ENCODE assay signal across 11 mouse cellular contexts in the genomic region with DNA sequence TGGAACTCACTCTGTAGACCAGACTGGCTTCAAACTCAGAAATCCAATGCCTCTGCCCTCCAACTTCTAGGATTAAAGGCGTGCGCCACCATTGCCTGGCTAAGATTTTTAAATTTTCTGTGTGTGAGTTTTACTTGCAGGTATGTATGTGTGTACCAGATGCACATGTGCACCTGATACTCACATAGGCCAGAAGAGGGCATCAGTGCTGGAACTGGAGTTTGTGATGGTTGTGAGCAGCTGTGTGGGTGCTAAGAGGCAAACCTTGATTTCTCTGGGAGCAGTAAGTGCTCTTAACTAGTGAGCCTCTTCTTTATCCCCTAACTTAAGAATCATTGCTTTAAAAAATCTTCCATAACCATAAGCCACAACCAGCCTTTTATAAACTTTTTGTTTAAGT. TPM values are rescaled to one million over a fixed set of nuclear protein-coding genes. Genes with fewer than 3 reads are reported as not detected.
A peak's percentile ranks its signal among the peaks of the same experiment; 100 is the strongest.
DNase-seq lines count a peak whose midpoint lies in the region; TF ChIP-seq lines count a peak whose summit lies in the region.
"Had no signal": no experiment of that assay in that cellular context is flagged by ENCODE, and none has a peak within 500 bp of the region (broad histone marks: within the 10 kb centered on the region; RNA-seq: fewer than 3 reads in every experiment).

No protein-coding gene starts in this region.

- no peaks in the 10 kb centered on the region for H3K4me1 ChIP-seq in lung, adult 2 months (ENCODE audit: control insufficient read depth, insufficient read depth, low read length)
- peaks cover 0 to 8% of the 10 kb centered on the region in 2 experiments; a peak in 1 of 4 replicates for H3K4me1 ChIP-seq in CH12.LX (ENCODE audit: control insufficient read depth in 1 of 2, insufficient read depth in 2 of 2)
- H3K4me1 ChIP-seq in bone marrow, adult 2 months (ENCODE audit: control insufficient read depth, insufficient read depth, low read length), result no peaks in the 10 kb centered on the region
- H3K4me1 ChIP-seq: embryonic facial prominence, embryonic 10.5 days; neural tube, embryonic 12.5 days had no signal

- H3K9ac ChIP-seq in CH12.LX (ENCODE audit: insufficient read depth, low read depth), result no peak overlapping the region
- H3K9ac ChIP-seq: neural tube, embryonic 12.5 days had no signal

- no peak for DNase-seq in lung, adult 2 months
- DNase-seq in lung, postnatal 25 days (ENCODE audit: low spot score), result no peak
- DNase-seq in CH12.LX (ENCODE audit: extremely low read depth), result peak; percentile 29
- peak; percentile 29 for DNase-seq in thymus, postnatal 0 days (ENCODE audit: low spot score)
- no peak for DNase-seq in spleen, postnatal 14 days (ENCODE audit: low spot score in 2 of 2)
- DNase-seq in gastrocnemius, adult 8-10 months (ENCODE audit: low spot score in 2 of 2), result no peak
- DNase-seq: kidney, adult 9 months; lung, postnatal 4 days had no signal

- WGBS in lung, adult 2 months, result 100% methylated on average over 2 of the region's 2 CpGs
- WGBS in bone marrow, adult 2 months, result 92% methylated on average over 2 of the region's 2 CpGs

- H3K4me3 ChIP-seq in lung, adult 2 months (replicated peaks; ENCODE audit: extremely low read depth, low read depth, low read length), result no peak overlapping the region
- no peak overlapping the region for H3K4me3 ChIP-seq in CH12.LX (replicated peaks in 1 of 3; ENCODE audit: low read depth in 2 of 3, low read length in 2 of 3, poor library complexity in 1 of 3)
- no peak overlapping the region for H3K4me3 ChIP-seq in bone marrow, adult 2 months (replicated peaks; ENCODE audit: control insufficient read depth, low read depth, low read length)
- H3K4me3 ChIP-seq: embryonic facial prominence, embryonic 10.5 days; neural tube, embryonic 12.5 days had no signal

- peaks cover 11% of the 10 kb centered on the region for H3K79me2 ChIP-seq in CH12.LX (replicated peaks; ENCODE audit: control insufficient read depth, extremely low read depth, insufficient read depth, poor library complexity, severe bottlenecking)

- H3K4me2 ChIP-seq in CH12.LX (ENCODE audit: insufficient read depth, low read depth, poor library complexity, severe bottlenecking), result no peak overlapping the region
- H3K4me2 ChIP-seq: neural tube, embryonic 12.5 days had no signal

- no peak for TF ChIP-seq POLR2A in lung, adult 2 months (IDR thresholded peaks at IDR 0.05; ENCODE audit: borderline replicate concordance, extremely low read depth, low read depth, low read length)
- TF ChIP-seq POLR2A in CH12.LX (IDR thresholded peaks at IDR 0.05; ENCODE audit: low read depth, low read length), result no peak
- TF ChIP-seq POLR2A in bone marrow, adult 2 months (IDR thresholded peaks at IDR 0.05; ENCODE audit: borderline replicate concordance, control insufficient read depth, low read depth, low read length), result no peak

- TF ChIP-seq CTCF in lung, adult 2 months (IDR thresholded peaks at IDR 0.05; ENCODE audit: insufficient read depth, low read length), result 0 out of 2 replicates have a peak, but pooled peaks have one; percentile 8
- peak in 1 of 2 experiments; percentile 36; a peak in 1 of 4 replicates for TF ChIP-seq CTCF in CH12.LX (conservative IDR thresholded peaks at IDR 0.05 in 1 of 2, IDR thresholded peaks at IDR 0.05 in 1 of 2; ENCODE audit: low read depth in 2 of 2, low read length in 2 of 2)
- peak; percentile 14; the same call in 1 of the 2 replicates for TF ChIP-seq CTCF in bone marrow, adult 2 months (IDR thresholded peaks at IDR 0.05; ENCODE audit: control insufficient read depth, insufficient read depth, low read length)

- no peaks in the 10 kb centered on the region for H3K27me3 ChIP-seq in CH12.LX (replicated peaks)
- H3K27me3 ChIP-seq: neural tube, embryonic 12.5 days had no signal

- peaks cover 0 to 22% of the 10 kb centered on the region in 2 experiments for H3K36me3 ChIP-seq in CH12.LX (replicated peaks in 1 of 2; ENCODE audit: control insufficient read depth in 1 of 2, insufficient read depth in 1 of 2, low read length in 1 of 2)

- in situ Hi-C loops in CH12.LX (cut with MboI; ENCODE audit: low pct_ligation_motif_present, low pct_unique_long_range_greater_than_20kb, low sequenced_read_pairs), result loop anchor here (10.0 kb wide), 1 partner anchor 59 kb away; no protein-coding TSS in a partner anchor

- H3K9me3 ChIP-seq in CH12.LX (replicated peaks; ENCODE audit: low read length), result no peaks in the 10 kb centered on the region
- H3K9me3 ChIP-seq: embryonic facial prominence, embryonic 10.5 days; neural tube, embryonic 12.5 days had no signal

- TF ChIP-seq RAD21 in CH12.LX (IDR thresholded peaks at IDR 0.05; ENCODE audit: low read depth, low read length), result no peak; the same call in 1 of the 2 replicates

- dilution Hi-C loops in CH12.LX (cut with MboI; ENCODE audit: extremely low pct_ligation_motif_present, extremely low pct_unique_long_range_greater_than_20kb, low sequenced_read_pairs), result no loop called here

- TF ChIP-seq EP300 in CH12.LX (IDR thresholded peaks at IDR 0.05; ENCODE audit: low read length), result no peak

- H3K27ac ChIP-seq in CH12.LX (ENCODE audit: insufficient read depth, low read depth), result no peak overlapping the region
- no peak overlapping the region for H3K27ac ChIP-seq in bone marrow, adult 2 months (ENCODE audit: control insufficient read depth, insufficient read depth, low read depth, low read length, poor library complexity)
- H3K27ac ChIP-seq: embryonic facial prominence, embryonic 10.5 days; neural tube, embryonic 12.5 days had no signal

TF ChIP-seq in CH12.LX, 34 proteins besides CTCF, POLR2A, EP300 and RAD21:
- TF ChIP-seq MAX (IDR thresholded peaks at IDR 0.05; ENCODE audit: low read length) (no peak), ZMIZ1 (IDR thresholded peaks at IDR 0.05; ENCODE audit: low read depth, low read length) (no peak)

RNA-seq across cellular contexts. Expression of a gene that starts 17.0 kb away (rescaled TPM):
- polyA plus RNA-seq in lung, adult 2 months (2012; rRNA removed), result 87.0 and 121 TPM in 2 replicates
- 80.2 and 83.3 TPM in 2 replicates for total RNA-seq in CH12.LX (2012; rRNA removed)
- 45.5 and 59.9 TPM in 2 replicates for total RNA-seq in CH12.LX (2014; rRNA removed)
- 34.3 and 35.6 TPM in 2 replicates for polyA plus RNA-seq in CH12.LX (2012; ENCODE audit: insufficient read length, low read depth)
- 13.4 and 35.1 TPM in 2 replicates for polyA plus RNA-seq in bone marrow, adult 2 months (2011; ENCODE audit: insufficient read depth, insufficient read length, low replicate concordance, missing spikeins)
- 147 and 154 TPM in 2 replicates for polyA plus RNA-seq in thymus, postnatal 0 days (2015; fragmentation: Nextera tagmentation; extraction: Ambion mirVana)
- 100 to 1,000 TPM; 107 to 116 (median 114) TPM for total RNA-seq in gastrocnemius, adult 8-10 months (2022)

Comparison
In these comparisons a context has a peak if more than half of its experiments do, and no peak if none do; other contexts are left out.
1. DNase-seq: peak in CH12.LX (single experiment) and thymus, postnatal 0 days (single experiment); none in lung, adult 2 months (single experiment), lung, postnatal 25 days (single experiment), spleen, postnatal 14 days (0 of 2) and gastrocnemius, adult 8-10 months (0 of 2).